Mouse (Mus musculus): ENCODE data around the gene Map3k5. TPM values are rescaled to one million over a fixed set of nuclear protein-coding genes. Genes with fewer than 3 reads are reported as not detected.

Gene Map3k5
- total RNA-seq, 2 experiments from 2014 or later = 6.3 to 6.7 TPM

DNA sequence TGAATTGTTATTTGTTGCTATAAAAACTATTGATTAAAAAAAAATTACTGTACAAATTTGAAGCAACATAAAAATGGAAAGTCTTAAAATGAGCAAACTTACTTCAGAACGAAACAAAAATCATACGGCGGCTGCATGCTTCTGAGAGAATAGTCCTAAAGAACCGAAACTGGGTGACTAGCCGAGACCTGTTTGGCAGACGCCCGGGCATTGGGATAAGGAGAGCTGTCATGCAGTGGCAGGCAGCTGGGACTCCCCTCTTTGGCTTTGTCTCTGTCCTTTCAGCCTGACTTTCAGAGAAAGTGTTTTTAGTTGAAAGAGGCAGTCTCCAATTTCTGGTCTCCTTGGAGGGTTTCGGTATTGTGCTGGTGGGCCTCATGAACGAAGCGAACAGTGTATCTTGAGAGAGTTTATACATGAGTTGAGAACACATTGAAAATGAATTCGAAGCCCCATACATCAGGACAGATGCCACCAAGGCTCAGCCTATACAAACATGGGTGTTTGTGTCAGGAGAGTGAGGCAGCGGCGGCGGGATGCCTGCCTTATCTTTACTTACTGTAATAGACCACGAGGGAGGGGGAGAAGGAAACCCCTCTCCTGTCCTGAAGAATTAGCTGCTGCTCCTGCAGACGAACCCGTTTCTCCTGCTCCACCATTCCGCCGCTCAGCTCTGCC is 235.8 kb downstream of the Map3k5 start:
- intact Hi-C loops (cut with DNase I) = no loop called here
- DNase-seq = no peak

GRCm38 (mm10) chr10:20170605-20171088 is 236.4 kb downstream of the Map3k5 start:
- DNase-seq = peak in 1 of 2 experiments; percentile 10
- intact Hi-C loops (cut with DNase I) = no loop called here

- intact Hi-C loops (cut with DNase I) = no loop called here
These were observed 236.9 kb downstream of the Map3k5 start for GRCm38 (mm10) chr10:20171209-20171608.

GRCm38 (mm10) chr10:20171756-20172155 is 237.5 kb downstream of the Map3k5 start:
- intact Hi-C loops (cut with DNase I) = no loop called here
- DNase-seq = no peak

More at GRCm38 (mm10) chr10:20171209-20171608, 236.9 kb downstream of the Map3k5 start:
- no peak for DNase-seq

GRCm38 (mm10) chr10:20173733-20174132 is 239.5 kb downstream of the Map3k5 start:
- intact Hi-C loops (cut with DNase I) = no loop called here
- no peak for DNase-seq

DNA sequence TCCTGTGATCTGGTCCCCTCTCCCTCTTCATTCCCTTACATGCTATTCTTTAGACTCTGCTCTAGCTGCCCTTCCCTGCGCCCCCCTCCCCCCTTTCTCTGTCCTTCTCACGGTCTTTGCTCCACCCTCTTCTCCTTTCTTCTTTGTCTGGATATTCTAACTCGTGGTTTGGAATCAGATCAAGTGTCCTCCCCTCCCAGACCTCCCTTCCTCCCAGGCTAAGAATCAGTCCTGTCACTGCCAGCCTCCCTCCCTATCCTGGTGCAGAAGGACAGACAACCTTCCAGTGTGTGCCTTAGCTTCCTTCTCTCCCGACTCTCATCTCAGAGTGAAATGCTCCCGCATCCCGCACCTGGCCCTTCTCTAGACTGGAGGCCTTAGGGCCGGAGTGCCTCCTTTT is 241.8 kb downstream of the Map3k5 start:
- intact Hi-C loops (cut with DNase I) = no loop called here
- no peak for DNase-seq

DNA sequence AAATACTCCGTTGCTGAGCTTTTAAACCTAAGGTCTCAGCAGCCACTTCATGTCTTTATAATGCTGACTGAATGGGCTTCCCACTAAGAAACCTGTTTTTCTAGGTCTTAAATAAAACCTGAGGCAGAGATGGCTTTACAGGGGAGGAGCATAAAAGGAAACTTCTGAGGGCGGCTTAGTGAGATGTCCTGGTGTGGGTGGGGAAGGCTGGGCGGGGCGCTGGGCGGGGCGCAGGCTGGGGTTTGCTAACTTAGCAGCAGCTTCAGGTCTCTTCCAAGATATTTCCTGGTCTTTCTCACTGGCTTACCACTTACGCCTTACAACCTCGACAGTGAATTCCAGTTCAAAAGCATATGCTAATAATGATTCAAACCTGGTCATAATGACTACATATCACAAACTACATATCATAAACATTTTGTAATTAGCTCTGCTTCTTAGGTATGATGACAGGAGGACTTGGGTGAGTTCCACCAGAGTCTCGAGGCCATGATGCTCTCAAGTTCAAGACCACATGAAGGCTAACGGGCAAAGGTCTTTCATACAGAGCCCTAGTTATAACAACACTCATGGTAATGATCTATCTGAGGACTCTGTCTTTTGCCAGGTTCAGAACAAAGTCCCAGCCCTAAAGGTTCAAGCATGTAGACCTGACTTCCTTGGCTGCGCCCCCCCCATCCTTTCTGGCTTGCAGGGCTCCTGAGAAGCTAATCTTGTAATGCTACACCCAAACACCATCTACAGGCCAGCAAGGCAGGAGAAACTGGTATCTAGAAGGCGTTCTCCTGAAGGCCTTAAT is 244.7 kb downstream of the Map3k5 start:
- no peak for DNase-seq
- intact Hi-C loops (cut with DNase I) = no loop called here

DNA sequence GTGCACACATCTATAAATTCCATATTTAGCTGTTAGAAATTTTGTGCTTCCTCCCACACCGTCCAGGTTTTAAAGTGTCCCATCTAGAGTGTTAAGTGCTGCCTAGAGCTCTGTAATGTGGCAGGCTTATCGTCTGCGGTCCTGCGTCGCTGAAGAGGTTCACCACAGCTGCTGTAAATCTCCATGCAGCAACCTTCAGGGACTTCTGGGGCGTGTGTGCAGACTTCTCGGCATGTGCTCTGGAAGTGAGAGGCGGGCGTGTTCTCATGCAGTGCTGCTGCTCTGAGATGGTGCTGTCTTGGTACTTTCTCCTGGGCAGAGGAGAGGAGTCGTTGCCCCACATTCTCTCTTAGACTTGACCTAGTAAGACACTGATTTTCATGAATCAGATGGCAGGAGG is 246.9 kb downstream of the Map3k5 start:
- intact Hi-C loops (cut with DNase I) = no loop called here
- DNase-seq = no peak

DNA sequence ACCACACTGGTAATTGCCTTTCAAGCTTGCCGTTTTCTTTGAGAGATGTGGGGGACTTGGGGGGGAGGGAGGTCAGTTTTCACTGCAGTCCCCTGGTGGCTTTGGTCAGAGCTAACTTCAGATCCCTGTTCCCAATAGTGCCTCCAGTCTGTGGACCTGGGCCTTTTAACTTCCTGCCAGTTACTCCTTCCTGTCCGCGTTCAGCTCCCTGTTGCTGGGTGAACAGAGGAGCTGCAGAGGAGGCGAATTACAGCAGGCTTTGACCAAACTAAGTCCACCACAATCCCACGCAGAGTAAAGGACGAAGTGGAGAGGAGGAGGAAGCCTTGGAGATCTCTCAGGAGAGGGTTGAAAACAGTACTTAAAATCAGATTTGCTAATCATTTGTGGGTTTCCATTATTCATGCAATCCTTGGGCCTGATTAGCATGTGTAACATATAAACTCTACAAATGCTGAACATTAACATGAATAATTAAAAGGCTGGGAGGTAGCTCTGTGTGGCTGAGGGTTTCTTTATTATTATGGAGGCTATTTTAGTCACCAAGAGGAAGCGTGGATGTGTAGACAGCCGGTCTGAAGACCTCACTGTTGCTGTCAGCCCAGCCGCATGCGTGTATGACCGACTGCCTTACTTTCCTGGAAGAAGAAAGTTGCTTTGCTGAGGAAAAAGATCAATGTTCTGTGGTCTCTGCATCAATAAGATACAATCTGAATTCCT is 247.6 kb downstream of the Map3k5 start:
- no peak for DNase-seq
- intact Hi-C loops (cut with DNase I) = no loop called here

DNA sequence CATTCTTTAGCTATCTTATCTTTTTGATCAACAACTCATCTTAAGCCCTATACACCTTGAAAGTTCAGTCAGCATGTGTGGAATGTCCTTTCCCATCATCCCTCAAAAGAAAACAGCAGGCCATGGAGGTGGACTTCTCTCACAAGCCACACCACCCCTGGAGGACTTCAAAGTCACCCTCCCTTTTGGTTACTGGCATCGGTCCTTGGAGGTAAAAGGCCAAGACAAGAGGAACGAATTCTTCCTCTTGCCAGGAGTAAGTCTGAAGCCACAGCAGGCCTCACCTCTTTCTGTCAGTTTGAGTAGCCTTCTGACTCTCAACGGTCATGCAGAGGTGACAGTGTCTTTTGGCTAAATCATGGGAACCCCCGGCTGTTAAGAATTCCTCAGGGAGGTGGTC is 250.1 kb downstream of the Map3k5 start:
- intact Hi-C loops (cut with DNase I) = no loop called here
- DNase-seq = no peak

- no peak for DNase-seq
- intact Hi-C loops (cut with DNase I) = no loop called here
These were observed 251.0 kb downstream of the Map3k5 start for GRCm38 (mm10) chr10:20185264-20185663.

DNA sequence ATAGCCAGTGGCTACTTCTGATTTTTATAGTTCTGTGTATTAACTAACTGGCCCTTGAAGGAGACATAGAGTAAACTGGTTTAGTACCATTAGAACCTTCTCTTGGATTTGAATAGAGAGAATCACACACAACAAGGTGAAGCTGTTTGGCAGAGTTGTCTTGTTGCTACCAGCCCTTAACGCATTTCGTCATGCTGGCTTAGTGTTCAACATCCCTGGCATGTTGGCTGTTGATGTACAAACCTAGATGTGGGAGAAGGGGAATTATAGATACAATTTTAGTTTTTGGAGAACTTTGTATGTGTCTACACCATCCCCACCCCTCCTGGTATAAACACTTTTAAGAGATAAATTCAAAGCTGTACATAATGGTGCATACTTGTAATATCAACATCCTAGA is 251.5 kb downstream of the Map3k5 start:
- DNase-seq = no peak
- intact Hi-C loops (cut with DNase I) = no loop called here

DNA sequence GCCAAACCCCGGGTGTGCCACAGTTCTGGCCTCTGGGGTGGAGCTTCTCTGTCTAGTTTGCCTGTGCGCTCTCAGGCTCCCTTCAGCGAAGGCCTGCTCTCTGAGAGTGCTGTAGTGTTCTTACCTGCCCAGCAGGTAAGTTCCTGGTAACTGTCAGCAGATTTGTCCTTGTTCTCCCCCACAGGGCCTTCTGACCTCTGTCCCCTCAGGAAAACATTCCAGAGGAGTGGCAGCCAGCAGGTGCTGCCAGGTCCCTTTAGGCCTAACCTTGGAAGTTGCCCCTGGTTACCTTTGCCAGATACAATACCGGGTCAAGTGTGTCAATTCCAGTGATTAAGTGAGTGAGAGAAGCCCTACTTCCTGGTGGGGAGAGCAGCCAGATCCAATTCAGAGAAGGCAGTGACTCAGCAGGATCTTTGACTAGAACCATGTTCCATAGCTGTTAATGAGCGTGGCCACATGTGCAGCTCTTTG is 252.6 kb downstream of the Map3k5 start:
- intact Hi-C loops (cut with DNase I) = no loop called here
- DNase-seq = no peak

DNA sequence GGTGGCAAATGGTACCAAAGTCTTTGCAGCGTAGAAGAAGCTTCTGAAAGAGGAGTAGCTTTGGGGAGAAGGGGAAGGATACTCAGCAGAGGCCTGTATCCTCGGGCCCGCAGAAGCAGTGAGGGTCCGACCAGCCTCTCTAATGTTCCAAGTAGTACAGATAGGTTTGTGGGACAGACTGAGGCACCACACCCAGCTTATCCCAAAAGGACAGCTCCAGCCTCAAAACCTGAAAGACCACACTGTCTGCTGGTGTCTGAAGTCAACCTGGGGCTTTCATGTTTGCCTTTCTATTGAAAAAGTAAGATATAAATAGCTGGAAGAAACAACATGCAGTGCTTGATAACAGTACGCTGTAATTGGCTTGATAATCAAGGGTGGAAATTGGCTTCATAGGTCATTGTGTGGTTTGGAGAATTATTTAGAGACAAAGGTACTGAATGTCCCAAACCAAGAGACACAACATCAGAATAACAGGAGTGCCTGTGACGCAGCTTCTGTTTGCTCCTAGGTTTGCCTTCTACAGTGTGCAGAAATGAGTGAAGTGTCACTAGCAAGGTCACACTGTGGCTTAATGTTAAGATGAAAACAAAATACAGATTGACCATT is 256.0 kb downstream of the Map3k5 start:
- intact Hi-C loops (cut with DNase I) = no loop called here
- DNase-seq = no peak

Other genes with a start within 250 kb of the Map3k5 start
- not detected for gene Il20ra, start 221.9 kb upstream of the Map3k5 start, total RNA-seq (2021)
- gene Slc35d3, start 83.0 kb upstream of the Map3k5 start, total RNA-seq (2021) = not detected
- gene Pex7, start 26.8 kb upstream of the Map3k5 start, total RNA-seq (2021) = 10 to 100 TPM; 18.2 to 20.0 TPM
- gene Map7, start 214.0 kb downstream of the Map3k5 start, total RNA-seq (2021) = 1 to 10 TPM; 2.4 to 4.2 TPM

Measured in gastrocnemius, postnatal 36 days (tissue).